Mouse (Mus musculus): ENCODE measurements around the gene Eno3. TPM values are rescaled to one million over a fixed set of nuclear protein-coding genes. Genes with fewer than 3 reads are reported as not detected.

Eno3 gene
- polyA plus RNA-seq, 1 experiment from 2014 or later = 8.7 TPM

- Histone ChIP-seq H3K27me3 (ENCODE audit: control insufficient read depth, insufficient read depth, low read length) (no peaks in the 10 kb centered on the region), H3K36me3 (ENCODE audit: control insufficient read depth, insufficient read depth, low read length) (peaks cover 39% of the 10 kb centered on the region), H3K9me3 (ENCODE audit: control insufficient read depth, low read length) (no peaks in the 10 kb centered on the region), H3K4me2 (ENCODE audit: low read length) (peak overlapping the region; percentile 79), H3K9ac (replicated peaks; ENCODE audit: low read length) (peak overlapping the region; percentile 49), H3K4me3 (replicated peaks; ENCODE audit: low read depth, low read length) (peak overlapping the region; percentile 65), H3K4me1 (ENCODE audit: control insufficient read depth, insufficient read depth, low read length) (peaks cover 19% of the 10 kb centered on the region), H3K27ac (replicated peaks; ENCODE audit: low read depth, low read length) (peak overlapping the region; percentile 78)
- DNase-seq (no peak), ATAC-seq (ENCODE audit: low FRiP score, low TSS enrichment) (no peak)
- 1% methylated on average over 15 of the region's 15 CpGs for WGBS
Observed at GRCm38 (mm10) chr11:70668335-70668770, 11.4 kb downstream of the Eno3 start.

- Histone ChIP-seq H3K9ac (replicated peaks; ENCODE audit: low read length) (peak within 1 kb of the TSS; percentile 72), H3K4me3 (replicated peaks; ENCODE audit: low read depth, low read length) (peak within 1 kb of the TSS; percentile 65), H3K4me1 (ENCODE audit: control insufficient read depth, insufficient read depth, low read length) (peaks cover 19% of the 10 kb centered on the region), H3K27me3 (ENCODE audit: control insufficient read depth, insufficient read depth, low read length) (no peaks in the 10 kb centered on the region), H3K9me3 (ENCODE audit: control insufficient read depth, low read length) (no peaks in the 10 kb centered on the region), H3K4me2 (ENCODE audit: low read length) (peak within 1 kb of the TSS; percentile 79), H3K36me3 (ENCODE audit: control insufficient read depth, insufficient read depth, low read length) (peaks cover 37% of the 10 kb centered on the region), H3K27ac (replicated peaks; ENCODE audit: low read depth, low read length) (peak within 1 kb of the TSS; percentile 96)
- under 1% methylated on average over 44 of the region's 44 CpGs for WGBS
- peak; percentile 97 for DNase-seq
- ATAC-seq (ENCODE audit: low FRiP score, low TSS enrichment) = peak; percentile 96
Observed at GRCm38 (mm10) chr11:70668771-70669505, 11.9 kb downstream of the Eno3 start, which contains the start of gene Spag7. Spag7 (minus strand) TSS chr11:70669416.

- Histone ChIP-seq H3K27ac (replicated peaks; ENCODE audit: low read depth, low read length) (peak overlapping the region; percentile 96), H3K27me3 (ENCODE audit: control insufficient read depth, insufficient read depth, low read length) (no peaks in the 10 kb centered on the region), H3K36me3 (ENCODE audit: control insufficient read depth, insufficient read depth, low read length) (peaks cover 33% of the 10 kb centered on the region), H3K4me3 (replicated peaks; ENCODE audit: low read depth, low read length) (peak overlapping the region; percentile 65), H3K9me3 (ENCODE audit: control insufficient read depth, low read length) (no peaks in the 10 kb centered on the region), H3K9ac (replicated peaks; ENCODE audit: low read length) (peak overlapping the region; percentile 72), H3K4me2 (ENCODE audit: low read length) (peak overlapping the region; percentile 79), H3K4me1 (ENCODE audit: control insufficient read depth, insufficient read depth, low read length) (peaks cover 19% of the 10 kb centered on the region)
- DNase-seq (peak; percentile 82), ATAC-seq (ENCODE audit: low FRiP score, low TSS enrichment) (peak; percentile 32)
- WGBS = under 1% methylated on average over 31 of the region's 31 CpGs
Observed at GRCm38 (mm10) chr11:70669582-70670345, 12.8 kb downstream of the Eno3 start.

GRCm38 (mm10) chr11:70670483-70670882 lies 13.5 kb downstream of the Eno3 start:
- DNase-seq = peak; percentile 45
- peak overlapping the region; percentile 79 for H3K4me2 ChIP-seq (ENCODE audit: low read length)
- H3K27ac ChIP-seq (replicated peaks; ENCODE audit: low read depth, low read length) = peak overlapping the region; percentile 96
- ATAC-seq (ENCODE audit: low FRiP score, low TSS enrichment) = no peak
- WGBS = 29% methylated on average over 14 of the region's 14 CpGs
- H3K27me3 ChIP-seq (ENCODE audit: control insufficient read depth, insufficient read depth, low read length) = no peaks in the 10 kb centered on the region
- H3K4me1 ChIP-seq (ENCODE audit: control insufficient read depth, insufficient read depth, low read length) = peaks cover 19% of the 10 kb centered on the region
- no peaks in the 10 kb centered on the region for H3K9me3 ChIP-seq (ENCODE audit: control insufficient read depth, low read length)
- peak overlapping the region; percentile 72 for H3K9ac ChIP-seq (replicated peaks; ENCODE audit: low read length)
- peaks cover 32% of the 10 kb centered on the region for H3K36me3 ChIP-seq (ENCODE audit: control insufficient read depth, insufficient read depth, low read length)
- H3K4me3 ChIP-seq (replicated peaks; ENCODE audit: low read depth, low read length) = peak overlapping the region; percentile 65

- 84% methylated on average over 16 of the region's 16 CpGs for WGBS
- H3K36me3 ChIP-seq (ENCODE audit: control insufficient read depth, insufficient read depth, low read length) = peaks cover 35% of the 10 kb centered on the region
- ATAC-seq (ENCODE audit: low FRiP score, low TSS enrichment) (no peak), DNase-seq (no peak)
- H3K27ac ChIP-seq (replicated peaks; ENCODE audit: low read depth, low read length) = 0 out of 2 replicates have a peak overlapping the region, but pooled peaks have one; percentile 96
- 0 out of 2 replicates have a peak overlapping the region, but pooled peaks have one; percentile 65 for H3K4me3 ChIP-seq (replicated peaks; ENCODE audit: low read depth, low read length)
- H3K4me2 ChIP-seq (ENCODE audit: low read length) = peak overlapping the region; percentile 79; the same call in 1 of the 2 replicates
- no peaks in the 10 kb centered on the region for H3K27me3 ChIP-seq (ENCODE audit: control insufficient read depth, insufficient read depth, low read length)
- no peaks in the 10 kb centered on the region for H3K9me3 ChIP-seq (ENCODE audit: control insufficient read depth, low read length)
- peaks cover 19% of the 10 kb centered on the region for H3K4me1 ChIP-seq (ENCODE audit: control insufficient read depth, insufficient read depth, low read length)
- H3K9ac ChIP-seq (replicated peaks; ENCODE audit: low read length) = no peak overlapping the region
Observed at GRCm38 (mm10) chr11:70671333-70672047, 14.5 kb downstream of the Eno3 start.

- H3K9ac ChIP-seq (replicated peaks; ENCODE audit: low read length) = no peak overlapping the region
- no peak overlapping the region for H3K4me3 ChIP-seq (replicated peaks; ENCODE audit: low read depth, low read length)
- ATAC-seq (ENCODE audit: low FRiP score, low TSS enrichment) = no peak
- peaks cover 13% of the 10 kb centered on the region for H3K4me1 ChIP-seq (ENCODE audit: control insufficient read depth, insufficient read depth, low read length)
- H3K27ac ChIP-seq (replicated peaks; ENCODE audit: low read depth, low read length) = no peak overlapping the region
- no peak for DNase-seq
- H3K9me3 ChIP-seq (ENCODE audit: control insufficient read depth, low read length) = no peaks in the 10 kb centered on the region
- no peaks in the 10 kb centered on the region for H3K27me3 ChIP-seq (ENCODE audit: control insufficient read depth, insufficient read depth, low read length)
- WGBS = 52% methylated on average over 6 of the region's 6 CpGs
- no peak overlapping the region for H3K4me2 ChIP-seq (ENCODE audit: low read length)
- peaks cover 49% of the 10 kb centered on the region for H3K36me3 ChIP-seq (ENCODE audit: control insufficient read depth, insufficient read depth, low read length)
Observed at GRCm38 (mm10) chr11:70674014-70674413, 17.0 kb downstream of the Eno3 start.

- Histone ChIP-seq H3K4me1 (ENCODE audit: control insufficient read depth, insufficient read depth, low read length) (peaks cover 13% of the 10 kb centered on the region), H3K9ac (replicated peaks; ENCODE audit: low read length) (no peak overlapping the region), H3K4me3 (replicated peaks; ENCODE audit: low read depth, low read length) (no peak overlapping the region), H3K36me3 (ENCODE audit: control insufficient read depth, insufficient read depth, low read length) (peaks cover 54% of the 10 kb centered on the region), H3K27me3 (ENCODE audit: control insufficient read depth, insufficient read depth, low read length) (no peaks in the 10 kb centered on the region), H3K4me2 (ENCODE audit: low read length) (no peak overlapping the region), H3K27ac (replicated peaks; ENCODE audit: low read depth, low read length) (no peak overlapping the region), H3K9me3 (ENCODE audit: control insufficient read depth, low read length) (no peaks in the 10 kb centered on the region)
- DNase-seq = no peak
- WGBS = 63% methylated on average over 11 of the region's 11 CpGs
- ATAC-seq (ENCODE audit: low FRiP score, low TSS enrichment) = no peak
Observed at GRCm38 (mm10) chr11:70674501-70674900, 17.5 kb downstream of the Eno3 start.

GRCm38 (mm10) chr11:70678092-70678491 lies 21.1 kb downstream of the Eno3 start:
- 82% methylated on average over 9 of the region's 9 CpGs for WGBS
- Histone ChIP-seq H3K9me3 (ENCODE audit: control insufficient read depth, low read length) (no peaks in the 10 kb centered on the region), H3K9ac (replicated peaks; ENCODE audit: low read length) (no peak overlapping the region), H3K4me2 (ENCODE audit: low read length) (no peak overlapping the region), H3K27me3 (ENCODE audit: control insufficient read depth, insufficient read depth, low read length) (no peaks in the 10 kb centered on the region), H3K4me1 (ENCODE audit: control insufficient read depth, insufficient read depth, low read length) (peaks cover 10% of the 10 kb centered on the region; the same call in 1 of the 2 replicates), H3K36me3 (ENCODE audit: control insufficient read depth, insufficient read depth, low read length) (peaks cover 63% of the 10 kb centered on the region), H3K4me3 (replicated peaks; ENCODE audit: low read depth, low read length) (no peak overlapping the region), H3K27ac (replicated peaks; ENCODE audit: low read depth, low read length) (no peak overlapping the region)
- no peak for DNase-seq
- ATAC-seq (ENCODE audit: low FRiP score, low TSS enrichment) = no peak
